Mouse (Mus musculus): ENCODE data around the gene C530008M17Rik.

DNA sequence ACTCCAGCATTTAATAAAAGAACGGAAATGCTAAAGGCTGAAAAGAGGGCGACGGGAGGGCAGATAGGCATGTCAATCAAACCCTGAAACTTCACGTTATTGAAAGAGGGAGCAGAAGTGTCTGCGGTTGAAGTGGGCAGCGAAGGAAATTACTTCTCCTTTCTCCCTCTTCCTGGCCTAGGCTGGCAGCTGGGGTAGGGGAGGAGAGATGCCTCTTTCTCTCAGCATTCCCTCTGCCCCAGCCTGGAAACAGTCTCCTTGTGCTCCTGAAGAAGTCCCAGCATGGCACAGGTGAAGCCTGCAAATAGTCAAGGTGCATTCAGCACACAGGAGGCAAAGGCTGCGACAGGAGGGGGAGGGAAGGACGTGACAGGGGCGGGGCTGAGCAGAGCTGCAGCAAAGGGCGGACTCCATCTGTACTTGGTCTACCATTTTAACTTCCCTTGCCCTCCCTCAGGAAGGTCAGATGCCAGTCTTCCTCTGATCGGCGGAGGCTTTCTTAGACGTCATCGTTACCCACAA, 122.8 kb downstream of the C530008M17Rik start:
- TF ChIP-seq CTCF (IDR thresholded peaks at IDR 0.05; ENCODE audit: insufficient read depth, low read length) (no peak), POLR2A (IDR thresholded peaks at IDR 0.05; ENCODE audit: borderline replicate concordance, extremely low read depth, low read depth, low read length) (no peak)

Measured in lung, adult 2 months (tissue).